Mouse (Mus musculus): ENCODE measurements around the gene Pcyt1b.

Pcyt1b gene

DNA sequence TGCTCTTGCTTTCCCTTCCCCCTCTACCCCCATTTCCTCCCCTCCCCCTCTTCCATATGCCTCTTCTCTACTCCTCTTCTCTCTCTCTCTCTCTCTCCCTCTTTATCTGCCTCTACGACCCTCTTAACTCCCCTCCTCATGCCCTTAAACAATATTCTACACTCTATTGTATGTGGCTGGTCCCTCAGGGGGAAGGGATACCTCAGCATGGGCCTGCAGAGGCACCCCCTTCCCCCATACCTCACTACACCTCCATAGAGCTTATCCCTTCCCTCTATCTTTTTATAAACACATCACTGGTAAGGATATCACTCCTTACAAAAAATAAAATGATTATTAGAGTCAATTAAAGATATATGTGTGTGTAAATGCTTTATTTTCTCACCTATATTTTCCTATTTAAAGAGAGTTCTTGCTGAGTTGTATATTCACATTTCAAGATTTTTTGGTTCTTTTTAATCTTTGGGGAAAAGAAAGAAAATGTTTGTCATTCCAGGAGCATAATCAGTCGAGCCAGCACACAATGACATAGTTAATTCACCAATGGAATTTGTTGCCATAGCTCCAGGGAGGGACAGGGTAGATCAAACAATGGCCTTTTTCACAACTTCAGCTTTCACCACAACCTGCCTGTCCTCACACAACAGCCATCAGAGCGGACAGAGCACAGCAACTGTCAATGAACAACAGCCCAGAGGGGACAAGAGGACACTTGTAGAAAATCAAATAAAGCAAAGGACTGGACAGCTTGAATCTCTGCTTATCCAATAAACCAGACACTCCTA, at the start of gene Pcyt1b:
Gene Pcyt1b, plus strand, starts transcription at position 646 of the 785 bp plus-strand sequence.
- peak; percentile 73 for DNase-seq

DNA sequence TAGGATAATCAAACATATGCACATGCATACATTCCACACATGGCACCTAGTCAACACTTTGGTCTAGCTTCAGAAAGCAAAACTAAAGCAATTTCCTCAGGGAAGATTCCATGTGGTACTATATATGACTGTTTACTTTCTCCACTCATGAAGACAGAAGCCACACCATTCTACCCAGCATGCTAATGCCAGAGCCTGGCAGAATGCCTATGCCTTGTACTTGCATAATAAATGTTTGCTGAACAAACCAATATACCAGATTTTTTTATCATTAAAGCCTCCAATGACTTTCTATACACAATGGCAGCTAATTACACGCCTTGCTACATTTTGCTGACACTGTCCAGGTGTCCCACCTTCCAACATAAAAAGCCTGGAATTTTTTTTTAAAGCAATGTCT, 24.4 kb upstream of the Pcyt1b start:
- DNase-seq: no peak

DNA sequence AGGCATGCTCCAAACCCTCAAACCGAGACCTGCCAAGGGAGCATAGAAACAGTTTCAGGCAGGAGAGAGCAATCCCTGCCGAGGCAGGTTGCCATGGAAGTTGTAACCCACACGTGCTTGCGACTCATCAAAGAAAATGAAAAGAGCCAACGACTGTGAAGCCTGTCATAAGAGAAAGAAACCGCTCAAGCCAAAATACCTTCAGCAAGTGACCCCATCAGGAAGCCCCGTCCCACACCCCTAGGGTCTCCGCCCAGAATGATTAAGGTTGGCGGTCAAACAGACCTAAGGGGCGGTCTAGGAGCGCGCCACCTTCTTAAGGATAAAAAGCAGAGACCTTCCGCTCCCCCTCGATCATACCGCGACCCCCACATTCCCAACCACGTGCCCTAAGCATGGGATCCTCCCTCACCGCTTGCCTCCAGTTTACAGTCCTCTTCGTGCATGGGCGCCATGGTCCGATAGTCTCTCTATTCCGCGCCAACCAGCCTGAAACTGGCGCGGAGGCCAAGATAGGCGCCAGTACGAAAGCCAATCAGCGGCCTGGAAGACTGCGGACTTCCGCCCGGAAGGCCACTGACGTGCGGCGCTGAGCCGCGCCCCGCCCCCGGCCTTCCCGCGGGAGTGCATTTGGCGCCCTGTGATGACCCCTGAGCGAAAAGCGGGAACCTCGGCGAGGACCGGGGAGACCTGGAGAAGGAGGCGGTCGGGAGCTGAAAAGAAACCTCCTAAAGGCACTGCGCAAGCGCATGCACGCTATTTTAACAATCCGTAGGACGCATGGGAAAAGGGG, 22.8 kb upstream of the Pcyt1b start, which contains the start of gene Pola1:
Gene Pola1, minus strand, starts transcription at position 499 of the 793 bp plus-strand sequence.
- DNase-seq: peak; percentile 94

DNA sequence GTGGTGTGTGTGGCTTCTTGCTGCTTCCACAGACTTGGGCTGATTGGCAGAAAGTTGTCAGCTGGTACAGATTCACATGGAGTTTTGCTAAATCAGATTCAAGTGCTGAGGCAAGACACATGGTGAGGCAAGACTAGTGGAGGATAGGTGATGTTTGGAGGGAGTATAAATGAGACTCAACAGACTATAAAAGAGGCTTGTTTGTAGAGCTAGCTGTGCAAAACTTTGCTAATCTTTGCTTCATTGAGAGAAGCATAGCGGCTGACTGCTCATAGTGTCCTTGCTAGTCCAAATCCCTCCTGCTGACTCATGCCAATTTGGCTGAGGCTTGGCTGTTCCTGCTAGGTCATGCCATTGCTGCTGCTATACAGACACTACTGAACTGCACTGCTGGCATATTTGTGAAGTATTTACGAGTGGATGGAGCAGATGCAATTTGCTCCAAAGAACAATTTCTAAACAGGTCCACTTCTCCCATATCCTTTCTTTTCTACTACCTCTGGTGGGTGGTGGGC, 19.7 kb upstream of the Pcyt1b start:
- DNase-seq: no peak

- no peak for DNase-seq
Observed at GRCm38 (mm10) chrX:93643600-93643999, 11.1 kb upstream of the Pcyt1b start.

- no peak for DNase-seq
Observed at GRCm38 (mm10) chrX:93644022-93644421, 10.6 kb upstream of the Pcyt1b start.

DNA sequence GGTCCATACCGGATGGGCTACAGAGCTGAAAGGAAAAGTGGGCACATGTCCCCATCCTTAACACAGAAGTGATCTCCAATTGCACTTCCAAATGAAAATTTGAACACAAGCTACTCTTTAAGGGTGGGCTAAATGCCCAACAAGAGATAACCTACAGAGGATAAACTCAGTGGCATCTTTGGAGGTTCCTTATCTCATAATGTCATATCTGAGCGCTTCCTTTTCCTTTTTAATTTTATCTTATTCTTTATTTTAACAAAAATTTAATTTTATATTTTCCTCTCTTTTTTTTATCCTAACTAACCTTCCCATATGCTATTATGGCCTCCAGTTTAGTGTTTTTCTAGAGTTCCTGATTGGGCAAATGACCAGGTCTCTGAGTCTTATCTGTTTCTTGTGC, 3.9 kb upstream of the Pcyt1b start:
- DNase-seq: no peak

DNA sequence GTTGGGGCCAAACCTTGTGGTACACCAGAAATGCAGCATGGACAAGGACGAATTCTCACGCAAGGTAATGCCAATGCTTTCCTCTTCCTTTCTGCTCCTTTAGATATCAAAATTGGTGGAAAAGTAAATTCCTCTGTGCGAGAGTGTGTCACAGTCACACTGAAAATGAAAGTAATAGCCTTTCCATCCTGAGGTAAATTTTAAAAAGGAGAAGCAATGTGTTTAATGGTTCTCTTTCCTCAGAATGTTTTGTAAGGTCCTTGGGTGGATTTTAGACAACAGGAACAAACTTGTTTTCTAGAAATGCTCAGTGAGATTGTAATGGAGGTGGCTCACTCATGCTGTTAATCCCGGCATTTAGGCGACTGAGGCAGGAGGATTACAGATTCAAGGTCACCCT, 490 bp downstream of the Pcyt1b start:
- DNase-seq: no peak

DNA sequence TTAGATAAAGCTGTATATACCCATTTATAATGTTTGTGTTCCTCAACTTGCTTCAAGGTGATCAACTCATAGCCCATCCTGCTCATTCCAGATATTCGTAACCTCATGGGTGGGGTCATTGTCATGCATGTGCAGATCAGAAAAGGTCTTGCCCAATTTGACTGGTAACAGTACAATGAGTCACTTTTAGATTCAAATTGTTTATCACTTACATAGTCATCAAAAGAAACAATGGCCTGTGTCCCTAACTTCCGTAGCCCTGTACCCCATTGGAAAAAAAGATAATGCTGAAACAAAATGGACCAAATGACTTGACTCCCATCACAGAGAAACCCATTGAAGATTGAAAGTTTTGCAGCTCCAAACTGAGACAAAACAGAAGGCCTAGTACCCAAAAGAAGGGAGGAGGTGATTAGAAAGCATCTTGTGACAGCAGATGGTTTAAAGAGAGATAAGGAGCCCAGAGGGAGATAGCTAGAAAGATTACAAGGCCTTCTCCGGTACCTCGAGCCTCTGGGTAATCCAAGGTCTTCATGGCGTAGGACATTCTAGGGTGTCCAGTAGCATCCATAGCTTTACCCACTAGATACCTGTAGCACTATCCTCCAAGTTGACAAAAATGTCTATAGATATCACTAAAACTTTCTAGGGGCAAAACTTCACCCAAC, 9.4 kb downstream of the Pcyt1b start:
- no peak for DNase-seq

- no peak for DNase-seq
Observed at GRCm38 (mm10) chrX:93664787-93665186, 10.1 kb downstream of the Pcyt1b start.

DNA sequence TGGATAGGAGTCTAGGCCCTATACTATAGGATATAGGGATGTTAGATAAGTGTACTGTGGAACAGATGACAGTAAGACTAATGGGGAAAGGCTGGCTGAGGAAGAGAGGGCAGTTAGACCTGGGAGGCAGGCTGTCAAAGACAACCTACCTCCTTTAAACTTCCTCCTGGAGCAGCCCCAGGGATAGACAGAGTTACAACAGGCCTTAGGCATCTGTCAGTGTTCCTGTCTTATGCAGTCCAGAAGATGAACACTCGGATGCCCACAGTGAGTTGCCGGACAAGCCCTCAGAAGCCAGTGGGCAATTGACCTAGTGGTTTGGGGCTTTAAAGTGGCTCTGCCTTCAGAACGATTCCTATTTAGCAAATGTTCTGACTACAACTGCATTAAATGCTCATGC, 19.8 kb downstream of the Pcyt1b start:
- no peak for DNase-seq

- peak; percentile 83 for DNase-seq
Observed at GRCm38 (mm10) chrX:93674836-93675795, 20.5 kb downstream of the Pcyt1b start.

- DNase-seq: no peak
Observed at GRCm38 (mm10) chrX:93676228-93676627, 21.6 kb downstream of the Pcyt1b start.

GRCm38 (mm10) chrX:93689287-93689686, 34.6 kb downstream of the Pcyt1b start:
- no peak for DNase-seq

DNA sequence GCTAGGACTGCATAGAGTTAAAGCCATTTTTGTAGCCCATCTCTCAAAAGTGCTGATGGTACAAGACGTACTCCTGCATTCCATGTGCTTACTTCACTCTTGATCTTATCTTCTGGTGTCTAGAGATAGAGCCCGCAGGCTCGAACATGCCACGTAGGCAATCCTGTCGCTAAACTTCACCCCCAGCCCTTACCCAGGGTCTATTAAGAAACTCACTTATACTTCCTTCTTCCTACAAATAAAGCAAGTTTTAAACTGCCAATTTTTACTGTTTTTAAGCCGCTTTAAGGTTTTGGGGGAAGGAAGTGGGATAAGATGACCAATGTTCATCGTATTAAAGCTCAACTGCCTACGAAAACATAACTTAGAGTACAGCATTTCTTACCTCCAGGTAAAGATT, 36.0 kb downstream of the Pcyt1b start:
- no peak for DNase-seq

DNA sequence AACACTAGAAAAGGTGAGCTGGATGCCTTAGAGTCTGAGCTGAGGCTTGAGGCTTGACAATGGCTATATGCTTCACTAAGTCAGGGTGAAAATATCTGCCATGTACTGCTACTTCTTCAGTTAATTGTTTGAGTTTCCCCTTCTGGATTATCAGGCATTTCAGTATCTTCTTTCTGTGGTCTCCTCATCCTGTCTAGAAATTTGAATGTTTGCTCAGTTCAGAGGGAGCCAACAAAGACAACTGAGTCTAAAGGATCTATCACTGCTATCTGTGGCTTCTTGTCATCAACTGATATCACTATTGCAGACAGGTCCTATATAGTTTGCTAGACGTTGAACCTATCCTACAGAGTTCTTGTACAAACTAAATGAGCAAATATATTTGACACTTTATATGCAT, 42.9 kb downstream of the Pcyt1b start:
- DNase-seq: no peak

GRCm38 (mm10) chrX:93700528-93701225, 46.0 kb downstream of the Pcyt1b start:
- DNase-seq: peak; percentile 61

GRCm38 (mm10) chrX:93712566-93712965, 57.9 kb downstream of the Pcyt1b start:
- no peak for DNase-seq

GRCm38 (mm10) chrX:93729529-93729928, 74.9 kb downstream of the Pcyt1b start:
- no peak for DNase-seq

- DNase-seq: no peak
Observed at GRCm38 (mm10) chrX:93730854-93731253, 76.2 kb downstream of the Pcyt1b start.

- peak; percentile 36 for DNase-seq
Observed at GRCm38 (mm10) chrX:93732407-93732806, 77.7 kb downstream of the Pcyt1b start.

Measured in retina, postnatal 1 day (tissue).